Mouse (Mus musculus): ENCODE data around the gene Paxbp1. TPM values are rescaled to one million over a fixed set of nuclear protein-coding genes. Genes with fewer than 3 reads are reported as not detected.

Paxbp1 gene
- polyA plus RNA-seq, 1 experiment from 2014 or later = 96.2 TPM

- no peak overlapping the region for H3K4me2 ChIP-seq
- no peak overlapping the region for H3K9ac ChIP-seq (replicated peaks)
- H3K27me3 ChIP-seq = no peaks in the 10 kb centered on the region
- no peaks in the 10 kb centered on the region for H3K4me1 ChIP-seq (replicated peaks)
- no peaks in the 10 kb centered on the region for H3K9me3 ChIP-seq
- no peak overlapping the region for H3K4me3 ChIP-seq (replicated peaks)
- peaks cover 9% of the 10 kb centered on the region; the same call in 1 of the 2 replicates for H3K36me3 ChIP-seq
- no peak for ATAC-seq (ENCODE audit: insufficient number of reproducible peaks, insufficient read depth, low FRiP score, low TSS enrichment, low read depth)
- H3K27ac ChIP-seq = no peak overlapping the region
- 83% methylated on average over 5 of the region's 5 CpGs for WGBS
These were observed 48.8 kb downstream of the Paxbp1 start for GRCm38 (mm10) chr16:90995498-90995897.

GRCm38 (mm10) chr16:90995023-90995422 is 49.3 kb downstream of the Paxbp1 start:
- no peaks in the 10 kb centered on the region for H3K27me3 ChIP-seq
- H3K27ac ChIP-seq = no peak overlapping the region
- 54% methylated on average over 4 of the region's 4 CpGs for WGBS
- H3K9ac ChIP-seq (replicated peaks) = no peak overlapping the region
- H3K9me3 ChIP-seq = no peaks in the 10 kb centered on the region
- no peak for ATAC-seq (ENCODE audit: insufficient number of reproducible peaks, insufficient read depth, low FRiP score, low TSS enrichment, low read depth)
- no peak overlapping the region for H3K4me2 ChIP-seq
- H3K4me1 ChIP-seq (replicated peaks) = no peaks in the 10 kb centered on the region
- peaks cover 9% of the 10 kb centered on the region; the same call in 1 of the 2 replicates for H3K36me3 ChIP-seq
- H3K4me3 ChIP-seq (replicated peaks) = no peak overlapping the region

GRCm38 (mm10) chr16:90989162-90989561 is 55.2 kb downstream of the Paxbp1 start:
- Histone ChIP-seq H3K27ac (no peak overlapping the region), H3K9ac (replicated peaks) (no peak overlapping the region), H3K4me3 (replicated peaks) (no peak overlapping the region), H3K27me3 (no peaks in the 10 kb centered on the region), H3K36me3 (peaks cover 12% of the 10 kb centered on the region; the same call in 1 of the 2 replicates), H3K9me3 (no peaks in the 10 kb centered on the region), H3K4me2 (no peak overlapping the region), H3K4me1 (replicated peaks) (no peaks in the 10 kb centered on the region)
- 95% methylated on average over 8 of the region's 8 CpGs for WGBS
- ATAC-seq (ENCODE audit: insufficient number of reproducible peaks, insufficient read depth, low FRiP score, low TSS enrichment, low read depth) = no peak

- Histone ChIP-seq H3K4me2 (no peak overlapping the region), H3K27me3 (no peaks in the 10 kb centered on the region), H3K36me3 (peaks cover 12% of the 10 kb centered on the region; the same call in 1 of the 2 replicates), H3K4me3 (replicated peaks) (no peak overlapping the region), H3K27ac (no peak overlapping the region), H3K4me1 (replicated peaks) (no peaks in the 10 kb centered on the region), H3K9ac (replicated peaks) (no peak overlapping the region), H3K9me3 (no peaks in the 10 kb centered on the region)
- 96% methylated on average over 3 of the region's 3 CpGs for WGBS
- ATAC-seq (ENCODE audit: insufficient number of reproducible peaks, insufficient read depth, low FRiP score, low TSS enrichment, low read depth) = no peak
These were observed 55.7 kb downstream of the Paxbp1 start for GRCm38 (mm10) chr16:90988665-90989064.

GRCm38 (mm10) chr16:90988039-90988438 is 56.3 kb downstream of the Paxbp1 start:
- ATAC-seq (ENCODE audit: insufficient number of reproducible peaks, insufficient read depth, low FRiP score, low TSS enrichment, low read depth) = no peak
- H3K9ac ChIP-seq (replicated peaks) = no peak overlapping the region
- no peaks in the 10 kb centered on the region for H3K27me3 ChIP-seq
- H3K9me3 ChIP-seq = no peaks in the 10 kb centered on the region
- no peaks in the 10 kb centered on the region for H3K4me1 ChIP-seq (replicated peaks)
- H3K4me3 ChIP-seq (replicated peaks) = no peak overlapping the region
- H3K4me2 ChIP-seq = no peak overlapping the region
- WGBS = 88% methylated on average over 8 of the region's 8 CpGs
- H3K36me3 ChIP-seq = peaks cover 12% of the 10 kb centered on the region; the same call in 1 of the 2 replicates
- no peak overlapping the region for H3K27ac ChIP-seq

GRCm38 (mm10) chr16:90971004-90971403 is 73.3 kb downstream of the Paxbp1 start:
- no peak overlapping the region for H3K4me3 ChIP-seq (replicated peaks)
- H3K27me3 ChIP-seq = no peaks in the 10 kb centered on the region
- peaks cover 21% of the 10 kb centered on the region for H3K36me3 ChIP-seq
- H3K27ac ChIP-seq = no peak overlapping the region
- no peaks in the 10 kb centered on the region for H3K4me1 ChIP-seq (replicated peaks)
- no peak for ATAC-seq (ENCODE audit: insufficient number of reproducible peaks, insufficient read depth, low FRiP score, low TSS enrichment, low read depth)
- H3K9ac ChIP-seq (replicated peaks) = no peak overlapping the region
- no peaks in the 10 kb centered on the region for H3K9me3 ChIP-seq
- no peak overlapping the region for H3K4me2 ChIP-seq
- 91% methylated on average over 6 of the region's 6 CpGs for WGBS

- H3K9me3 ChIP-seq = no peaks in the 10 kb centered on the region
- no peak overlapping the region for H3K9ac ChIP-seq (replicated peaks)
- H3K4me1 ChIP-seq (replicated peaks) = no peaks in the 10 kb centered on the region
- H3K27me3 ChIP-seq = no peaks in the 10 kb centered on the region
- H3K4me2 ChIP-seq = no peak overlapping the region
- H3K36me3 ChIP-seq = peaks cover 22% of the 10 kb centered on the region
- WGBS = 88% methylated on average over 4 of the region's 4 CpGs
- H3K27ac ChIP-seq = no peak overlapping the region
- H3K4me3 ChIP-seq (replicated peaks) = no peak overlapping the region
- ATAC-seq (ENCODE audit: insufficient number of reproducible peaks, insufficient read depth, low FRiP score, low TSS enrichment, low read depth) = no peak
These were observed 78.1 kb downstream of the Paxbp1 start for GRCm38 (mm10) chr16:90966241-90966640.

GRCm38 (mm10) chr16:90964302-90964701 is 80.0 kb downstream of the Paxbp1 start:
- no peak overlapping the region for H3K27ac ChIP-seq
- H3K27me3 ChIP-seq = no peaks in the 10 kb centered on the region
- 93% methylated on average over 10 of the region's 10 CpGs for WGBS
- peaks cover 26% of the 10 kb centered on the region for H3K36me3 ChIP-seq
- H3K4me1 ChIP-seq (replicated peaks) = no peaks in the 10 kb centered on the region
- no peak overlapping the region for H3K4me2 ChIP-seq
- H3K9me3 ChIP-seq = no peaks in the 10 kb centered on the region
- H3K9ac ChIP-seq (replicated peaks) = no peak overlapping the region
- no peak overlapping the region for H3K4me3 ChIP-seq (replicated peaks)
- ATAC-seq (ENCODE audit: insufficient number of reproducible peaks, insufficient read depth, low FRiP score, low TSS enrichment, low read depth) = no peak

Other genes with a start within 250 kb of the Paxbp1 start
- 12.7 and 15.0 TPM in 2 replicates for gene Urb1, start 234.1 kb downstream of the Paxbp1 start, polyA plus RNA-seq (2016; fragmentation: Nextera tagmentation; extraction: Ambion mirVana)
- 2.0 and 2.2 TPM in 2 replicates for gene Eva1c, start 217.8 kb downstream of the Paxbp1 start, polyA plus RNA-seq (2016; fragmentation: Nextera tagmentation; extraction: Ambion mirVana)
- gene Cfap298, start 109.4 kb downstream of the Paxbp1 start, polyA plus RNA-seq (2016; fragmentation: Nextera tagmentation; extraction: Ambion mirVana) = 31.6 and 40.8 TPM in 2 replicates
- 10.9 and 11.3 TPM in 2 replicates for gene Synj1, start 33.2 kb downstream of the Paxbp1 start, polyA plus RNA-seq (2016; fragmentation: Nextera tagmentation; extraction: Ambion mirVana)
- gene 4932438H23Rik, start 50.6 kb upstream of the Paxbp1 start, polyA plus RNA-seq (2016; fragmentation: Nextera tagmentation; extraction: Ambion mirVana) = not detected in 2 replicates
- gene Olig2, start 180.9 kb upstream of the Paxbp1 start, polyA plus RNA-seq (2016; fragmentation: Nextera tagmentation; extraction: Ambion mirVana) = 0.13 TPM in 1 of 2 replicates, not detected in the other
- 0.09 TPM in 1 of 2 replicates, not detected in the other for gene Olig1, start 225.2 kb upstream of the Paxbp1 start, polyA plus RNA-seq (2016; fragmentation: Nextera tagmentation; extraction: Ambion mirVana)

Measured in limb, embryonic 12.5 days (tissue).